In the genomic region with DNA sequence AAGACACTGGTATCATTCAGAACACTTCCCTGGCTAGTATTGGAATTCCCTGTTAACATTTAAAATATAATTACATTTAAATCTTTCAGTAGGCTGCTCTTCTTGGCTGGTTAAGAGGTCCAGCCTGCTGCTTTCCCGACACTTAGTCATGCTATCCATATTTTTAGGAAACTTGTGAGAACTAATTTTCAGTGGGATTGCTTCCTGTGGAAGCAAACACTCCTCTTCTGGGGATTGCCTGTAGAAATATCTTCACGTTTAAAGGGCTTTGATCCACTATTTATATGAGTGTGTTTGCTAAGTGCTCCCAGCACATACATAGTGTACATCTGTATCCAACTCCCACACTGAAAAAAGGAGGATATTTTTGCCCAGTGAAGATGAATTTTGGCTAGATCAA, we compare ENCODE assay signal across 7 mouse cellular contexts.
"Had no signal": no experiment of that assay in that cellular context is flagged by ENCODE, and none has a peak within 500 bp of the region (broad histone marks: within the 10 kb centered on the region; RNA-seq: fewer than 3 reads in every experiment).

No protein-coding gene starts in this region.

- DNase-seq: kidney, adult 9 months; kidney, postnatal 36 days; liver; liver, embryonic 13.5 days; liver, postnatal 0 days; lung, postnatal 36 days; thymus, postnatal 4 days had no signal
